Mouse (Mus musculus) hindbrain, embryonic 11.5 days (tissue): ENCODE measurements around the gene Grin2a. TPM values are rescaled to one million over a fixed set of nuclear protein-coding genes. Genes with fewer than 3 reads are reported as not detected.
A peak's percentile ranks its signal among the peaks of the same experiment; 100 is the strongest.

Source experiments
- ATAC-seq: fragments of 200-750 bp; cut with Nextera tagmentation; 2 replicates; pipeline ENCODE4 v1.8.0; 2017; ENCODE audit warnings: mild to moderate bottlenecking, moderate TSS enrichment, moderate library complexity; ENCODE audit not compliant: low FRiP score
- DNase-seq: peaks from one replicate; pipeline ENCODE4 v3.0.0-alpha.2; 2015; ENCODE audit warnings: low spot score
- H3K27ac ChIP-seq: fragments of 300-500 bp; sonication (generic); 2 replicates; pipeline ENCODE4 v1.5.1; 2014; ENCODE audit warnings: mild to moderate bottlenecking, low read depth, low read length
- H3K27me3 ChIP-seq: fragments of 300-500 bp; sonication (generic); 2 replicates; pipeline ENCODE4 v1.6.1; 2014; ENCODE audit warnings: mild to moderate bottlenecking, low read length, moderate library complexity, mixed read lengths; ENCODE audit not compliant: control insufficient read depth, insufficient read depth
- H3K36me3 ChIP-seq: fragments of 300-500 bp; sonication (generic); 2 replicates; pipeline ENCODE4 v1.6.1; 2014; ENCODE audit warnings: mild to moderate bottlenecking, low read length, moderate library complexity, mixed read lengths; ENCODE audit not compliant: control insufficient read depth, insufficient read depth
- H3K4me1 ChIP-seq: fragments of 300-500 bp; sonication (generic); replicated peaks from 2 replicates; pipeline ENCODE4 v1.6.1; 2014; ENCODE audit warnings: low read length, mixed read lengths; ENCODE audit not compliant: control insufficient read depth, insufficient read depth
- H3K4me2 ChIP-seq: fragments of 300-500 bp; sonication (generic); replicated peaks from 2 replicates; pipeline ENCODE4 v1.6.1; 2014; ENCODE audit warnings: mild to moderate bottlenecking, low read depth, low read length
- H3K4me3 ChIP-seq: fragments of 300-500 bp; sonication (generic); 2 replicates; pipeline ENCODE4 v1.5.1; 2014; ENCODE audit warnings: low read depth, low read length
- H3K9ac ChIP-seq: fragments of 300-500 bp; sonication (generic); 2 replicates; pipeline ENCODE4 v1.6.1; 2014; ENCODE audit warnings: low read depth, low read length
- H3K9me3 ChIP-seq: fragments of 300-500 bp; sonication (generic); 2 replicates; pipeline ENCODE4 v1.6.1; 2016; ENCODE audit warnings: low read length; ENCODE audit not compliant: control insufficient read depth
- WGBS: fragments of 180-500 bp; shearing (Covaris S2); extraction: QIAGEN DNeasy Blood & Tissue Kit; methylation state at CpG from one replicate; pipeline ENCODE4 v1.1.7; 2014; 5-methylcytosine and 5-hydroxymethylcytosine counted together
- polyA plus RNA-seq: library from polyadenylated mRNA; unstranded; fragments of >200 nt; fragmentation: Nextera tagmentation; extraction: Ambion mirVana; gene quantifications from 2 replicates; pipeline ENCODE4 v1.2.1, GENCODE M21; 2014

The Grin2a gene
- polyA plus RNA-seq, 1 experiment from 2014 or later: 1.5 TPM

GRCm38 (mm10) chr16:9873001-9873400, 122.4 kb downstream of the Grin2a start:
- no peak overlapping the region for H3K9ac ChIP-seq
- no peaks in the 10 kb centered on the region for H3K36me3 ChIP-seq
- ATAC-seq: no peak

DNA sequence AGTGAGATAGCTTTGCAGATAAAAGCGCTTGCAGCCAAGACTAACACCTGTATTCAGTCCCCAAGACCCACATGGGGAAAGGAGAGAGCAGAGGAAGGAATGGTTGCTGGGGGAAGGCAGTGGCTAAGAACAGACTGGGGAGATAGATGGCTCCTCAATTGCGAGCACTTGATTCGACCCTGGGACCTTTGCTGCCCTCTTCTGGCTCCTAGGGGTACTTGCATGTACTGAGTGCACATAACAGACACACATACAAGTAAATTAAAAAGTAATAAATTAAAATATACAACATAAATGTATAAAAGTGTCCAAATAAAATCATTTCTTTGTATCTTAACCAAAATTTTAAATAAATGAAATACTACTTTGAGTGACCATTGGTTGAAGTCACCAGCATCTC, 129.7 kb downstream of the Grin2a start:
- H3K27ac ChIP-seq: no peak overlapping the region
- DNase-seq (no peak), ATAC-seq (no peak)
- H3K9me3 ChIP-seq: no peaks in the 10 kb centered on the region
- no peaks in the 10 kb centered on the region for H3K4me1 ChIP-seq
- no peaks in the 10 kb centered on the region for H3K27me3 ChIP-seq
- H3K4me3 ChIP-seq: no peak overlapping the region
- WGBS: 78% methylated on average over 3 of the region's 3 CpGs
- no peak overlapping the region for H3K9ac ChIP-seq
- H3K36me3 ChIP-seq: no peaks in the 10 kb centered on the region
- no peak overlapping the region for H3K4me2 ChIP-seq

More at GRCm38 (mm10) chr16:9873001-9873400, 122.4 kb downstream of the Grin2a start:
- Histone ChIP-seq H3K4me3 (no peak overlapping the region), H3K27ac (no peak overlapping the region), H3K4me2 (no peak overlapping the region), H3K4me1 (no peaks in the 10 kb centered on the region), H3K27me3 (no peaks in the 10 kb centered on the region), H3K9me3 (no peaks in the 10 kb centered on the region)
- DNase-seq: no peak
- 78% methylated on average over 4 of the region's 4 CpGs for WGBS

DNA sequence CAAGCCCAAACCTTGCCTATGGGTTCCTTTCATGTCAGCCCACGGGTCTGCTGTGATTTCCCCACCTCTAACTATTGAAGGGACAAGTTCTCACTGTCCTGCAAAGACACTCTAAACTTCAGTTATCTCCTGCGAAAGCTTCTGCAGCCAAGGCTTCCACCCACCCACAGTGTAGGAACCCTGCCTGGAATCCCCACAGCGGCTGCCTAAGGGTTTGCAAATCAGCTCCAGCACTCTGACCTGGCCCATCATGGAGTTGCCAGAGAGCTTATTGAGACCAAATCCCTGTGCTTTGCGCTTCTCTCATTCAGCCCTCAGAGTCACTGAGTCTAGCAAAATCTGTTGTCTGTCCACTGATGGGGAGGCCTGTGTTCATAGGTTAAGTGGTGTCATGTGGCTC, 130.3 kb downstream of the Grin2a start:
- H3K27me3 ChIP-seq: no peaks in the 10 kb centered on the region
- H3K27ac ChIP-seq: no peak overlapping the region
- no peaks in the 10 kb centered on the region for H3K9me3 ChIP-seq
- DNase-seq (no peak), ATAC-seq (no peak)
- H3K4me1 ChIP-seq: no peaks in the 10 kb centered on the region
- H3K9ac ChIP-seq: no peak overlapping the region
- no peak overlapping the region for H3K4me2 ChIP-seq
- H3K4me3 ChIP-seq: no peak overlapping the region
- no peaks in the 10 kb centered on the region for H3K36me3 ChIP-seq
- 86% methylated on average over 4 of the region's 4 CpGs for WGBS

- DNase-seq (no peak), ATAC-seq (no peak)
- Histone ChIP-seq H3K36me3 (no peaks in the 10 kb centered on the region), H3K9ac (no peak overlapping the region), H3K4me1 (no peaks in the 10 kb centered on the region), H3K27ac (no peak overlapping the region), H3K27me3 (no peaks in the 10 kb centered on the region), H3K9me3 (no peaks in the 10 kb centered on the region), H3K4me3 (no peak overlapping the region), H3K4me2 (no peak overlapping the region)
- WGBS: 72% methylated on average over 2 of the region's 2 CpGs
These were observed 137.6 kb downstream of the Grin2a start for GRCm38 (mm10) chr16:9857758-9858157.

DNA sequence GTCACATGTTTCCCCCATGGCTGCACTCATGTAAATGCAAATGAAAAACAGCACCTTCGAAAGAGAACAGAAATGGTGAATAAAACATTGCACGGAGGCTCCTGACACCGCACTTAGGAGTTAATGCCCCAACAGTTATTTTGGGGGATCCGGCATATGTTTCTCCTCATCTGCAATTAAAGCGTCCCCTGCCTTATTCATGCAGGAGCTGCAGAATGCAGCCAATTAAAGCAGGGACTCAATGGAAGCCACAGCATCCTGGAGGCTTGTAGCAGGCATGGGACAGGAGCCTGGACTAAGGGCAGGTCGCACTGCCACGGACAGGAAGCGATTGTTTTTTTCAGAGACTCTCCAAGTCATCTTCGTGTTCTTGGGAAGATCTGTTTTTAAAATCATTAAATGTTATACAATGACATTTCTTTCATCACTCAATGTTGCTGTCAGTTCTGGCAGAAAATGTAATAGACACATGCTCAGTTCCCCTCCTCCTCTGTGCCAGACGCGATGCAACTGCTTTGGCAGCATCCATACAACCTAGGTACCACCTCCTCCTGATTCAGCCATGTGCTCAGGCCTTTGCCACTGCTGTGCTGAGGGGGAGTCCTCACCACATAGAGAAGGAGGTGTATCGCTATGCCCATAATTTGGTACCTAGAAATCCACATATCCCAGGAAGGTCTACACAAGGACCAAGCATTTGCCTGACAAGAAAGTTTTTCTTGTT, 143.9 kb downstream of the Grin2a start:
- Histone ChIP-seq H3K27me3 (no peaks in the 10 kb centered on the region), H3K36me3 (no peaks in the 10 kb centered on the region), H3K4me1 (no peaks in the 10 kb centered on the region), H3K4me3 (no peak overlapping the region), H3K9me3 (no peaks in the 10 kb centered on the region), H3K4me2 (no peak overlapping the region), H3K27ac (no peak overlapping the region), H3K9ac (no peak overlapping the region)
- WGBS: 91% methylated on average over 12 of the region's 12 CpGs
- no peak for DNase-seq
- ATAC-seq: no peak

- DNase-seq (no peak), ATAC-seq (no peak)
- Histone ChIP-seq H3K27ac (no peak overlapping the region), H3K36me3 (no peaks in the 10 kb centered on the region), H3K4me3 (no peak overlapping the region), H3K9me3 (no peaks in the 10 kb centered on the region), H3K4me1 (no peaks in the 10 kb centered on the region), H3K4me2 (no peak overlapping the region), H3K9ac (no peak overlapping the region), H3K27me3 (no peaks in the 10 kb centered on the region)
- WGBS: 71% methylated on average over 3 of the region's 3 CpGs
These were observed 153.9 kb downstream of the Grin2a start for GRCm38 (mm10) chr16:9841496-9841895.

DNA sequence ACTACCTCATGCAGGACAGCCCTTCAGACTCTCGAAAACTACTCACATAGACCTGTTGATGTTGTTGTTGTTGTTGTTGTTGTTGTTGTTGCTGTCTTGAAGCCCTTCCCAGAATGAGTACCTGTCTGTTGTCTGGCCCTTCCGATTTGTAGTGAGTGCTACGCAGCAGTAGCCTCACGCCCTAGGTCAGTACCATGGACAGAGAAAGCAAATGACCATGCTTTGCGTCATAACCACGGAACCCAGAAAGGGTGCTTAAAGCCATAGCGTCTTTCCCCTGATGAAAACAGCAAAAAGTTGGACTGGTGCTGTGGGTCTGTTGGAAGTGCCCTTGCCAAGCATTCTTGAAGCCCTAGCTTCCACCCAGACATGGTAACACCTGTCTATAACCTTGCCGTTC, 158.8 kb downstream of the Grin2a start:
- Histone ChIP-seq H3K9me3 (no peaks in the 10 kb centered on the region), H3K27ac (no peak overlapping the region), H3K4me2 (no peak overlapping the region), H3K4me1 (no peaks in the 10 kb centered on the region), H3K9ac (no peak overlapping the region), H3K4me3 (no peak overlapping the region), H3K36me3 (no peaks in the 10 kb centered on the region), H3K27me3 (no peaks in the 10 kb centered on the region)
- ATAC-seq: no peak
- 50% methylated on average over 8 of the region's 8 CpGs for WGBS
- peak; percentile 37 for DNase-seq

- Histone ChIP-seq H3K4me3 (no peak overlapping the region), H3K4me1 (no peaks in the 10 kb centered on the region), H3K27me3 (no peaks in the 10 kb centered on the region), H3K4me2 (no peak overlapping the region), H3K36me3 (no peaks in the 10 kb centered on the region), H3K27ac (no peak overlapping the region), H3K9ac (no peak overlapping the region), H3K9me3 (no peaks in the 10 kb centered on the region)
- WGBS: 94% methylated on average over 2 of the region's 2 CpGs
- ATAC-seq (no peak), DNase-seq (no peak)
These were observed 161.1 kb downstream of the Grin2a start for GRCm38 (mm10) chr16:9834236-9834635.

GRCm38 (mm10) chr16:9825110-9825483, 170.3 kb downstream of the Grin2a start:
- Histone ChIP-seq H3K9ac (no peak overlapping the region), H3K4me1 (no peaks in the 10 kb centered on the region), H3K36me3 (no peaks in the 10 kb centered on the region), H3K27ac (no peak overlapping the region), H3K4me3 (no peak overlapping the region), H3K27me3 (no peaks in the 10 kb centered on the region), H3K9me3 (no peaks in the 10 kb centered on the region), H3K4me2 (no peak overlapping the region)
- 73% methylated on average over 2 of the region's 2 CpGs for WGBS
- ATAC-seq (no peak), DNase-seq (no peak)
